Mouse (Mus musculus): ENCODE results near the gene Csf2rb.
"Not testable (repeated sequence)": the region's sequence is repeated elsewhere in the genome, so short reads cannot be mapped to it uniquely, and the experiment has no call there.

DNA sequence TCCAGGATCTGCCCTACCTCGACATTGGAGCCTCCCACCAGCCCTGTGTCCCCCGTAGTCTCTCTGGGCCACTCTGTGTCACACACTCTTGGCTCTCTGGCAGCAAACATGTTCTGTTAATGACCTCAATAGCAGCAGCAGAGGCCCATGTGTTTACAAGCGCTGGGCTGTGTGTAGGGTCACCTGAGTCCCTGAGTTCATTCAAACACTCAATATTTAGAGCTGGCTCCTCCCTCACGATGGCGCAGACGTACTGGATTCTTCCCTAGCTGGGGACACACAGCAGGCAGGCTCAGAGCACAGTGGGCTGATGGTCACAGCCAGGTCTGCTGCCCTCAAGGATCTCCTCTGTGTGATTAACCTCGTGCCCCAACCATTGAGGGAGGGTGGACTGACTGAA, 15.4 kb downstream of the Csf2rb start:
- TF ChIP-seq GATA1 (IDR thresholded peaks at IDR 0.05; ENCODE audit: borderline replicate concordance, low read length); FLI1 (IDR thresholded peaks at IDR 0.05; ENCODE audit: low read length): not testable (repeated sequence)
